Mouse (Mus musculus) cerebellum, adult 9-10 months (tissue): ENCODE data around the gene Kansl2.

Experiments used
- DNase-seq: peaks from one replicate; pipeline ENCODE4 v3.0.0; 2022

Kansl2 gene

GRCm38 (mm10) chr15:98533881-98534627 lies at the start of gene Kansl2:
Kansl2 (minus strand) TSS chr15:98534264.
- peak; percentile 99 for DNase-seq

- no peak for DNase-seq
Observed at GRCm38 (mm10) chr15:98582996-98583395, 48.9 kb upstream of the Kansl2 start.

- no peak for DNase-seq
Observed at GRCm38 (mm10) chr15:98582410-98582809, 48.3 kb upstream of the Kansl2 start.

GRCm38 (mm10) chr15:98579795-98580464 lies 45.9 kb upstream of the Kansl2 start:
- peak; percentile 83 for DNase-seq

- no peak for DNase-seq
Observed at GRCm38 (mm10) chr15:98579310-98579709, 45.2 kb upstream of the Kansl2 start.

- DNase-seq: no peak
Observed at GRCm38 (mm10) chr15:98573293-98573692, 39.2 kb upstream of the Kansl2 start.

- no peak for DNase-seq
Observed at GRCm38 (mm10) chr15:98570873-98571538, 36.9 kb upstream of the Kansl2 start, which contains the start of the genes Ccnt1 and 4930415O20Rik. Ccnt1 (minus strand) TSS chr15:98570923. 4930415O20Rik (plus strand) TSS chr15:98571004.

- DNase-seq: no peak
Observed at GRCm38 (mm10) chr15:98569795-98570365, 35.8 kb upstream of the Kansl2 start.

- DNase-seq: no peak
Observed at GRCm38 (mm10) chr15:98569216-98569615, 35.2 kb upstream of the Kansl2 start.

- peak; percentile 58 for DNase-seq
Observed at GRCm38 (mm10) chr15:98568256-98569033, 34.4 kb upstream of the Kansl2 start.

GRCm38 (mm10) chr15:98567278-98568134 lies 33.4 kb upstream of the Kansl2 start:
- DNase-seq: peak; percentile 100

- peak; percentile 53 for DNase-seq
Observed at GRCm38 (mm10) chr15:98566973-98567277, 32.9 kb upstream of the Kansl2 start.

- no peak for DNase-seq
Observed at GRCm38 (mm10) chr15:98557186-98557585, 23.1 kb upstream of the Kansl2 start.

- DNase-seq: no peak
Observed at GRCm38 (mm10) chr15:98555881-98556280, 21.8 kb upstream of the Kansl2 start.

- DNase-seq: no peak
Observed at GRCm38 (mm10) chr15:98552758-98553157, 18.7 kb upstream of the Kansl2 start.

GRCm38 (mm10) chr15:98546843-98547242 lies 12.8 kb upstream of the Kansl2 start:
- no peak for DNase-seq

- no peak for DNase-seq
Observed at GRCm38 (mm10) chr15:98545151-98545550, 11.1 kb upstream of the Kansl2 start.

- DNase-seq: no peak
Observed at GRCm38 (mm10) chr15:98543341-98543740, 9.3 kb upstream of the Kansl2 start.

GRCm38 (mm10) chr15:98541064-98541463 lies 7.0 kb upstream of the Kansl2 start:
- no peak for DNase-seq

GRCm38 (mm10) chr15:98537923-98538322 lies 3.9 kb upstream of the Kansl2 start:
- no peak for DNase-seq

- DNase-seq: no peak
Observed at GRCm38 (mm10) chr15:98536828-98537510, 2.9 kb upstream of the Kansl2 start.
